Mouse (Mus musculus) MEL (cell line): Measurements from ENCODE around the gene H2-DMb1. TPM values are rescaled to one million over a fixed set of nuclear protein-coding genes. Genes with fewer than 3 reads are reported as not detected.

Source experiments
- DNase-seq: peaks from one replicate; pipeline ENCODE4 v3.0.0; 2011; ENCODE audit warnings: low read depth, low spot score
- H3K27ac ChIP-seq: 2 replicates; pipeline ENCODE4 v1.5.1; 2012; ENCODE audit warnings: low read depth, mild to moderate bottlenecking, control low read depth, low read length, moderate library complexity; ENCODE audit not compliant: control insufficient read depth
- H3K27me3 ChIP-seq, 2 experiments: fragments of 150-350 bp in 1 of 2; sonication (generic) in 1 of 2; 2 replicates each; pipeline ENCODE4 v1.6.1; 2012; ENCODE audit warnings: low read length in 2 of 2, mild to moderate bottlenecking in 2 of 2, improper control_type of control experiment in 1 of 2, moderate library complexity in 1 of 2; ENCODE audit not compliant: insufficient read depth in 2 of 2, control insufficient read depth in 1 of 2
- H3K36me3 ChIP-seq, 2 experiments: 2 replicates each; pipeline ENCODE4 v1.6.1; 2012 to 2014; ENCODE audit warnings: low read length in 2 of 2, improper control_type of control experiment in 1 of 2, inconsistent platforms in 1 of 2, mild to moderate bottlenecking in 1 of 2; ENCODE audit not compliant: insufficient read depth in 2 of 2, control insufficient read depth in 1 of 2
- H3K4me1 ChIP-seq, 2 experiments: fragments of 150-350 bp in 1 of 2; sonication (generic) in 1 of 2; 2 replicates each; pipeline ENCODE4 v1.6.1; 2012; ENCODE audit warnings: low read length in 2 of 2, improper control_type of control experiment in 1 of 2, mild to moderate bottlenecking in 1 of 2; ENCODE audit not compliant: insufficient read depth in 2 of 2, control insufficient read depth in 1 of 2
- H3K4me3 ChIP-seq, 2 experiments: fragments of 150-350 bp in 1 of 2; sonication (generic) in 1 of 2; 2 replicates each; pipeline ENCODE4 v1.5.1; 2012; ENCODE audit warnings: low read depth in 2 of 2, low read length in 2 of 2, mild to moderate bottlenecking in 2 of 2, moderate library complexity in 2 of 2, control low read depth in 1 of 2, improper control_type of control experiment in 1 of 2; ENCODE audit not compliant: control insufficient read depth in 1 of 2, insufficient read depth in 1 of 2
- H3K79me2 ChIP-seq: 2 replicates; pipeline ENCODE4 v1.6.1; 2012; ENCODE audit warnings: mild to moderate bottlenecking, low read length, moderate library complexity; ENCODE audit not compliant: control insufficient read depth, poor library complexity, insufficient read depth
- H3K9ac ChIP-seq: 2 replicates; pipeline ENCODE4 v1.6.1; 2012; ENCODE audit warnings: low read depth, mild to moderate bottlenecking, control low read depth, low read length, moderate library complexity; ENCODE audit not compliant: control insufficient read depth, poor library complexity, severe bottlenecking
- H3K9me3 ChIP-seq: fragments of 150-350 bp; sonication (generic); replicated peaks from 2 replicates; pipeline ENCODE4 v1.6.1; 2012; ENCODE audit warnings: mild to moderate bottlenecking, low read length, improper control_type of control experiment, moderate library complexity; ENCODE audit not compliant: insufficient read depth
- BHLHE40 ChIP-seq: IDR thresholded peaks from 2 replicates; pipeline ENCODE4 v1.6.1; 2012; ENCODE audit warnings: low read depth, mild to moderate bottlenecking, inconsistent platforms, low read length, improper control_type of control experiment, borderline replicate concordance
- CHD1 ChIP-seq: IDR thresholded peaks from 2 replicates; pipeline ENCODE4 v1.6.1; 2012; ENCODE audit warnings: low read depth, mild to moderate bottlenecking, inconsistent platforms, low read length, improper control_type of control experiment
- CHD2 ChIP-seq: IDR thresholded peaks from 2 replicates; pipeline ENCODE4 v1.6.1; 2011; ENCODE audit warnings: low read length, improper control_type of control experiment
- CTCF ChIP-seq, 3 experiments: IDR thresholded peaks in 2 of 3; conservative IDR thresholded peaks in 1 of 3; 2 replicates each; pipeline ENCODE4 v1.5.1; 2011 to 2012; ENCODE audit warnings: low read length in 3 of 3, low read depth in 2 of 3, mild to moderate bottlenecking in 2 of 3, improper control_type of control experiment in 1 of 3, inconsistent platforms in 1 of 3, mixed read lengths in 1 of 3, moderate library complexity in 1 of 3; ENCODE audit not compliant: control insufficient read depth in 1 of 3, insufficient read depth in 1 of 3, poor library complexity in 1 of 3, severe bottlenecking in 1 of 3
- GABPA ChIP-seq: IDR thresholded peaks from 2 replicates; pipeline ENCODE4 v1.6.1; 2012; ENCODE audit warnings: low read depth, mild to moderate bottlenecking, inconsistent platforms, low read length, improper control_type of control experiment, moderate library complexity
- GATA1 ChIP-seq: IDR thresholded peaks from 2 replicates; pipeline ENCODE4 v1.6.1; 2011; ENCODE audit warnings: low read depth, low read length, improper control_type of control experiment
- HCFC1 ChIP-seq: IDR thresholded peaks from 2 replicates; pipeline ENCODE4 v1.6.1; 2012; ENCODE audit warnings: low read depth, mild to moderate bottlenecking, inconsistent platforms, low read length, improper control_type of control experiment, moderate library complexity
- JUND ChIP-seq: IDR thresholded peaks from 2 replicates; pipeline ENCODE4 v1.6.1; 2011; ENCODE audit warnings: low read depth, mild to moderate bottlenecking, improper control_type of control experiment, low read length
- MAX ChIP-seq: IDR thresholded peaks from 2 replicates; pipeline ENCODE4 v1.6.1; 2011; ENCODE audit warnings: low read length, improper control_type of control experiment
- MAZ ChIP-seq: IDR thresholded peaks from 2 replicates; pipeline ENCODE4 v1.6.1; 2012; ENCODE audit warnings: low read depth, mild to moderate bottlenecking, inconsistent platforms, low read length, improper control_type of control experiment
- MEF2A ChIP-seq: IDR thresholded peaks from 2 replicates; pipeline ENCODE4 v1.6.1; 2014; ENCODE audit warnings: low read depth, mild to moderate bottlenecking, inconsistent platforms, low read length, improper control_type of control experiment; ENCODE audit not compliant: poor library complexity, insufficient replicate concordance, severe bottlenecking; ENCODE audit errors: extremely low read depth
- NELFE ChIP-seq: IDR thresholded peaks from 2 replicates; pipeline ENCODE4 v1.6.1; 2011; ENCODE audit warnings: low read depth, low read length, improper control_type of control experiment
- POLR2A ChIP-seq, 2 experiments: IDR thresholded peaks; 2 replicates each; pipeline ENCODE4 v1.6.1; 2011 to 2012; ENCODE audit warnings: low read length in 2 of 2, mild to moderate bottlenecking in 2 of 2, control low read depth in 1 of 2, improper control_type of control experiment in 1 of 2, low read depth in 1 of 2, moderate library complexity in 1 of 2; ENCODE audit not compliant: control insufficient read depth in 1 of 2, insufficient read depth in 1 of 2, poor library complexity in 1 of 2
- POLR2AphosphoS2 ChIP-seq: IDR thresholded peaks from 2 replicates; pipeline ENCODE4 v1.6.1; 2011; ENCODE audit warnings: low read length, improper control_type of control experiment
- POLR2AphosphoS5 ChIP-seq: IDR thresholded peaks from 2 replicates; pipeline ENCODE4 v1.6.1; 2012; ENCODE audit warnings: low read depth, borderline replicate concordance, mild to moderate bottlenecking, inconsistent platforms, low read length, moderate library complexity, mixed read lengths
- SIN3A ChIP-seq: IDR thresholded peaks from 2 replicates; pipeline ENCODE4 v1.6.1; 2012; ENCODE audit warnings: low read length, improper control_type of control experiment, inconsistent platforms
- SMC3 ChIP-seq: IDR thresholded peaks from 2 replicates; pipeline ENCODE4 v1.6.1; 2011; ENCODE audit warnings: low read depth, low read length, improper control_type of control experiment
- TAL1 ChIP-seq: IDR thresholded peaks from 2 replicates; pipeline ENCODE4 v1.6.1; 2012; ENCODE audit warnings: mild to moderate bottlenecking, inconsistent platforms, low read length, moderate library complexity, mixed read lengths
- TBP ChIP-seq: IDR thresholded peaks from 2 replicates; pipeline ENCODE4 v1.8.0; 2011; ENCODE audit warnings: low read depth, low read length, improper control_type of control experiment
- UBTF ChIP-seq: IDR thresholded peaks from 2 replicates; pipeline ENCODE4 v1.6.1; 2012; ENCODE audit warnings: low read depth, mild to moderate bottlenecking, inconsistent platforms, low read length, improper control_type of control experiment, moderate library complexity, borderline replicate concordance; ENCODE audit not compliant: insufficient read depth
- USF1 ChIP-seq: IDR thresholded peaks from 2 replicates; pipeline ENCODE4 v1.6.1; 2014; ENCODE audit warnings: low read depth, mild to moderate bottlenecking, inconsistent platforms, low read length, improper control_type of control experiment, moderate library complexity
- ZNF384 ChIP-seq: IDR thresholded peaks from 2 replicates; pipeline ENCODE4 v1.6.1; 2012; ENCODE audit warnings: low read depth, mild to moderate bottlenecking, inconsistent platforms, low read length, improper control_type of control experiment
- polyA plus RNA-seq, 2 experiments: library from polyadenylated mRNA; stranded (reverse) in 1 of 2; unstranded in 1 of 2; fragments of >175 nt in 1 of 2; fragments of >200 nt in 1 of 2; gene quantifications; 2 replicates each; pipeline versions ENCODE4 v1.2.1 to v1.2.4; 2012; ENCODE audit warnings: low replicate concordance in 2 of 2, low read depth in 1 of 2; ENCODE audit not compliant: insufficient read length in 2 of 2, insufficient read depth in 1 of 2, missing spikeins in 1 of 2
- total RNA-seq: library from RNA; depleted of rRNA; stranded (reverse); fragments of 300-350 nt; gene quantifications from 2 replicates; pipeline ENCODE4 v1.2.3, GENCODE M21; 2012

Gene H2-DMb1
- total and polyA plus RNA-seq, 3 experiments: 0.67 TPM; not detected in 2

DNA sequence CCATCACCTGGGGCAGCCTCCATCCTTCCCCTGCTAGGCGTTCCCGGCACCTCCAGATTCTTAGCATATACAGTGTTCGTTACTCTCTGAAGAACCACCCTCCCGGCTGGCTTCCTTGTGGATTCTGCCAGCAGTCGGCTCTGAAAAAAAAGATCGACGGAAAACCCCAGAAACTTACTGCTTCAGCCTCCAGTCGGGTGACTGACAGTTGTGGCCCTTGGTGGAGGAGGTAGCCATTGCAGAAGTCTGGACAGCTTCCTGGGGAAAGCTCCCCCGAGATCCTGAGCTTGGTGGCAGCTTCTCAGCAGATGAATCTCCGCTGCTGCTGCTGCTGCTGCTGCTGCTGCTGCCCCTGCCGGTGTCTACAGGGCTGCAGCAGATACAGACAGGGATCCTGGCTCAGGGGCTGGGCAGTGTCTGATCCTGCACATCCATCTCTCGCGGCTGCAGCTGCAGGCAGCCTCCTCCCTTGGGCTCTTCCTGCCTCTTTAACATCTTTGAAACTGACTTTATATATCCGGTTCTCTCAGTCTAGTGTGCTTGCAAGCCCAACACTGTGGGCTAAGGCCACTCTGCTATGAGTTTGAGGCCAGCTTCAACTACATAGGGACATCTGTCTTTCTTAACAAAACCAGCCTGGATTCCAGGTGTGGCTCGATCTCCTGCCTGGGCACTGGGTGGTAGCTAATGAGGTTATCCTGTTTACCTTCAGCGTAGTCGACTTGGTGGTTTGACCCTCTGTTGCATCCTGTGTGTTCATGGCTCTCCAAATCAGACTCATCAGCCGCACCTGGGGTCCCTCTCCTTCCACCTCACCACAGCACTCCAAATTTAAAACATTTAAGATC lies 23.7 kb upstream of the H2-DMb1 start:
- no peaks in the 10 kb centered on the region for H3K27me3 ChIP-seq
- TF ChIP-seq POLR2A (IDR thresholded peaks at IDR 0.05; ENCODE audit: control insufficient read depth in 1 of 2, insufficient read depth in 1 of 2, low read depth in 1 of 2, low read length in 2 of 2, poor library complexity in 1 of 2): no peak
- no peak for TF ChIP-seq GABPA
- TF ChIP-seq JUND: no peak
- TF ChIP-seq CTCF (IDR thresholded peaks at IDR 0.05 in 2 of 3, conservative IDR thresholded peaks at IDR 0.05 in 1 of 3; ENCODE audit: control insufficient read depth in 1 of 3, insufficient read depth in 1 of 3, low read depth in 2 of 3, low read length in 3 of 3, poor library complexity in 1 of 3, severe bottlenecking in 1 of 3): no peak
- no peak for TF ChIP-seq UBTF
- no peak for TF ChIP-seq ZNF384
- no peak for TF ChIP-seq SIN3A
- no peak for TF ChIP-seq MEF2A
- TF ChIP-seq NELFE: no peak
- no peak for TF ChIP-seq CHD2
- no peak for TF ChIP-seq TBP
- no peak for TF ChIP-seq GATA1
- TF ChIP-seq SMC3: no peak
- no peak for TF ChIP-seq USF1
- no peak for TF ChIP-seq TAL1
- TF ChIP-seq HCFC1: no peak
- no peak for TF ChIP-seq POLR2AphosphoS2
- no peak for TF ChIP-seq MAZ
- TF ChIP-seq MAX: no peak
- TF ChIP-seq, all 39 proteins: peak for 0
- Histone ChIP-seq H3K4me1 (peaks cover 3 to 16% of the 10 kb centered on the region in 2 experiments), H3K36me3 (peaks cover 0 to 11% of the 10 kb centered on the region in 2 experiments; a peak in 2 of 4 replicates), H3K4me3 (no peak overlapping the region), H3K9ac (no peak overlapping the region), H3K79me2 (no peaks in the 10 kb centered on the region; the same call in 1 of the 2 replicates), H3K27ac (no peak overlapping the region), H3K9me3 (no peaks in the 10 kb centered on the region)
- DNase-seq: no peak

DNA sequence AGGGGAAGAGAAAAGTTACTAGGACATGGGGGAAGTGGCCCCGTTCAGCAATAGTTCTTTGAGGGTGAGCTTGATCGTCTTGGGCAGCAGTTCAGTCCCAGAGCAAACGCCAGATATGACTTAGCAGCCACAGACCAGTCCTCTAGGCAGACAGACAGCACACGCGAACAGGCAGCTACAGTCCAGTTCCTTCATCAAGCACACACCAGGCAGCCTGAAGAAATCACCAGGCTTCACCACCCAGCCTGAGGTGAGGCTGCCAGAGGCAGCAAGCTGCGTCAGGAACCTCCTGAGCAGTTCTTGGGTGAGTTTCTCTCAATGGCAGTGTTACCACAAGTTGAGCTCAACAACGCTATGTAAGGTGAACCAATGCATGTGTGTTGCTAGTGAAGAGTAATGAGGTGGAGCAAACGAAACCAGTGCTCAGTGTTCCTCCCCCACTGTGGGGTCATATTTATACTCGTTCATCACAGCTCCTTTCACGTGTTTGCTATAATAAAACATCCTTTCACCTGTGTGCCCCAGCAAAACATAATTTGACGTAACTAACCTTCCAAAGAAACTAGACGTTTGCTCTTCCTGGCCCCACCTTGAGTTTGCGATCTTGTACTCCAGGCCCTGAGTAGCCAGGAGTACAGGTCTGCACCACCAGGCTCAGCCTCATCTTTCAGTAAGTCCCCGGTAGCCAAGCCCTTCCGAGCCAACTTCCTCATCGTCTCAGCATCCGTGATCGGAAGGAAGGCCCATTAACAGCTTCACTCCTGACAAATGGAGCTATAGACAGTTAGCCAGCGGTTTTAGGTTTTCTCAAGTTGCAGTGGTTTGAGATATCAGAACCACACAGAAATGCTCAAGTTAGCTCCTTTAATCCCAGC lies 22.6 kb upstream of the H2-DMb1 start:
- Histone ChIP-seq H3K27me3 (no peaks in the 10 kb centered on the region), H3K4me1 (peaks cover 3 to 11% of the 10 kb centered on the region in 2 experiments), H3K36me3 (peaks cover 0 to 8% of the 10 kb centered on the region in 2 experiments; a peak in 2 of 4 replicates), H3K9ac (no peak overlapping the region), H3K4me3 (no peak overlapping the region), H3K9me3 (no peaks in the 10 kb centered on the region), H3K79me2 (no peaks in the 10 kb centered on the region), H3K27ac (no peak overlapping the region)
- no peak for DNase-seq
- TF ChIP-seq BHLHE40: no peak
- TF ChIP-seq POLR2AphosphoS5: no peak
- TF ChIP-seq SIN3A: no peak
- peak in 1 of 2 experiments; percentile 1; a peak in 1 of 4 replicates for TF ChIP-seq POLR2A (IDR thresholded peaks at IDR 0.05; ENCODE audit: control insufficient read depth in 1 of 2, insufficient read depth in 1 of 2, low read depth in 1 of 2, low read length in 2 of 2, poor library complexity in 1 of 2)
- no peak for TF ChIP-seq CHD1
- peak; percentile 24; the same call in 1 of the 2 replicates for TF ChIP-seq POLR2AphosphoS2
